Mouse (Mus musculus): ENCODE measurements around the gene Aars2.

Gene Aars2

GRCm38 (mm10) chr17:45559732-45560525 is 53.3 kb downstream of the Aars2 start:
- no peak for DNase-seq (ENCODE audit: low spot score)

- DNase-seq (ENCODE audit: low spot score) = no peak
Observed at GRCm38 (mm10) chr17:45563216-45563615, 56.6 kb downstream of the Aars2 start.

GRCm38 (mm10) chr17:45563655-45564530 is 57.3 kb downstream of the Aars2 start, which contains the start of gene Slc35b2:
Gene Slc35b2 (plus strand): TSS chr17:45563874.
- DNase-seq (ENCODE audit: low spot score) = peak; percentile 91

DNA sequence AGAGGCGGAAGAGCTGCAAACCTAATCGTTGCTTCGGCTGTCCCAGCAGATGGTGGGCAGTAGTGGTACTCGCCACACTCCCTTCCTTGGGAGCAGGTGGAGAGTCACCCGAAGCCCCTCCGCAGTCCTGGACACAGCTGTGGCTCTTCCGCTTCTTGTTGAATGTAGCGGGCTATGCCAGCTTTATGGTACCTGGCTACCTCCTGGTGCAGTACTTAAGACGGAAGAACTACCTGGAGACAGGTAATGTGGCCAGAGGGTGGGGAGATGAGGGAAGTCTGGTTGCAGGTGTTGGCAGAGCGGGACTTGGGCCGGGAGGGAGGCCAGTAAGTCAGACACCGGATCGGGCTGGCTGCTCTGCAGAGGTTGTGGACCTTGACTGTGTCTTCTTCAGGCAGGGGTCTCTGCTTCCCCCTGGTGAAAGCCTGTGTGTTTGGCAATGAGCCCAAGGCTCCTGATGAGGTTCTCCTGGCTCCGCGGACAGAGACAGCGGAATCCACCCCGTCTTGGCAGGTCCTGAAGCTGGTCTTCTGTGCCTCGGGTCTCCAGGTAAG is 58.0 kb downstream of the Aars2 start:
- no peak for DNase-seq (ENCODE audit: low spot score)

DNA sequence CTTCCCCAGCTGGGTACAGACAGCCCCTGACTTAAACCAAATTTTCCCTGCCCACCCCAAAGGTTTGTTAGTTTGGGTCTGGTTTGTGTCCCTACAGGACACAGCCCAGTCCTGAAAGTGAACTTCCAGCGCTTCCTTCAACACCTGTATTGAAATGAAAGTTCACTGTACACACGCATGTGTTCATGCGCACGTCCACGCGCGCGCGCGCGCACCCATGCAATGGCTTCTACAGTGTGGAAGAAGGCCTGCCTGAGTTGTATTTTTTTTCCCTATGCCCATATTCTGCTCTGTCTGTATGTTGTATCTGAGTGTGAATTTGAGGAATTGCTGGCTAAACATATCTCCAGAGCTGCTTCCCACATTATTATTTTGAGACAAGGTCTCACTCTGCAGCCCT is 58.5 kb downstream of the Aars2 start:
- no peak for DNase-seq (ENCODE audit: low spot score)

DNA sequence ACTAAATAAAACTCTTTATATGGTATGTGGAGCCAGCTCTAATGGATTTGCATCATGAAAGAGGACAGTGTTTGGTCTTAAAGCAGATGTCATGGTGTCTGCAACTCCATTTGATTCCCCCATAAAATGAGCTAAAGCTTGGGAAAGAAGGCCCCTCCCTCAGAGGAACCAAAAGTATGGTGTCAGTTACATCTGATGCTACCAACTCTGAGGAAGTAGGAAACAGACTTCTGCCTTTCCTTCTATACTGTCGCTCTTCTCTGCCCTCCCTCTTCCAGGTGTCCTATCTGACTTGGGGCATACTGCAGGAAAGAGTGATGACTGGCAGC is 59.4 kb downstream of the Aars2 start:
- DNase-seq (ENCODE audit: low spot score) = no peak

GRCm38 (mm10) chr17:45566360-45567161 is 59.9 kb downstream of the Aars2 start:
- no peak for DNase-seq (ENCODE audit: low spot score)

- DNase-seq (ENCODE audit: low spot score) = no peak
Observed at GRCm38 (mm10) chr17:45567162-45567601, 60.5 kb downstream of the Aars2 start.

GRCm38 (mm10) chr17:45568990-45569389 is 62.3 kb downstream of the Aars2 start:
- DNase-seq (ENCODE audit: low spot score) = no peak

GRCm38 (mm10) chr17:45569999-45570398 is 63.4 kb downstream of the Aars2 start:
- no peak for DNase-seq (ENCODE audit: low spot score)
